Mouse (Mus musculus) lung, embryonic 14.5 days (tissue): ENCODE measurements around the gene Hoxd3. TPM values are rescaled to one million over a fixed set of nuclear protein-coding genes. Genes with fewer than 3 reads are reported as not detected.
A peak's percentile ranks its signal among the peaks of the same experiment; 100 is the strongest.

Experiments
- ATAC-seq: fragments of 200-750 bp; cut with Nextera tagmentation; 2 replicates; pipeline ENCODE4 v1.8.0; 2017; ENCODE audit warnings: mild to moderate bottlenecking, moderate TSS enrichment, moderate library complexity; ENCODE audit not compliant: insufficient read depth
- DNase-seq: peaks from one replicate; pipeline ENCODE4 v3.0.0-alpha.2; 2015
- H3K27ac ChIP-seq: fragments of 300-500 bp; sonication (generic); 2 replicates; pipeline ENCODE4 v1.5.1; 2014; ENCODE audit warnings: low read depth, mild to moderate bottlenecking, moderate library complexity
- H3K27me3 ChIP-seq: fragments of 300-500 bp; sonication (generic); 2 replicates; pipeline ENCODE4 v1.6.1; 2014; ENCODE audit warnings: low read length, control low read depth; ENCODE audit not compliant: insufficient read depth
- H3K36me3 ChIP-seq: fragments of 300-500 bp; sonication (generic); 2 replicates; pipeline ENCODE4 v1.6.1; 2014; ENCODE audit warnings: control low read depth; ENCODE audit not compliant: insufficient read depth
- H3K4me1 ChIP-seq: fragments of 300-500 bp; sonication (generic); 2 replicates; pipeline ENCODE4 v1.6.1; 2014; ENCODE audit warnings: antibody characterized with exemption, control low read depth; ENCODE audit not compliant: insufficient read depth
- H3K4me2 ChIP-seq: fragments of 300-500 bp; sonication (generic); 2 replicates; pipeline ENCODE4 v1.6.1; 2014; ENCODE audit warnings: mild to moderate bottlenecking
- H3K4me3 ChIP-seq: fragments of 300-500 bp; sonication (generic); 2 replicates; pipeline ENCODE4 v1.5.1; 2014; ENCODE audit warnings: low read depth, low read length
- H3K9ac ChIP-seq: fragments of 300-500 bp; sonication (generic); 2 replicates; pipeline ENCODE4 v1.6.1; 2014
- H3K9me3 ChIP-seq: fragments of 300-500 bp; sonication (generic); 2 replicates; pipeline ENCODE4 v1.6.1; 2016; ENCODE audit warnings: low read depth, low read length, control low read depth
- CTCF ChIP-seq: IDR thresholded peaks from 2 replicates; pipeline ENCODE4 v1.5.1; 2016; ENCODE audit warnings: antibody characterized with exemption, low read depth
- WGBS: fragments of 180-500 bp; shearing (Covaris S2); extraction: QIAGEN DNeasy Blood & Tissue Kit; methylation state at CpG from one replicate; pipeline ENCODE4 v1.1.7; 2014; 5-methylcytosine and 5-hydroxymethylcytosine counted together
- polyA plus RNA-seq: library from polyadenylated mRNA; unstranded; fragments of >200 nt; fragmentation: Nextera tagmentation; extraction: Ambion mirVana; gene quantifications from 2 replicates; pipeline ENCODE4 v1.2.1, GENCODE M21; 2014

Hoxd3 gene
- polyA plus RNA-seq, 1 experiment from 2014 or later: not detected

DNA sequence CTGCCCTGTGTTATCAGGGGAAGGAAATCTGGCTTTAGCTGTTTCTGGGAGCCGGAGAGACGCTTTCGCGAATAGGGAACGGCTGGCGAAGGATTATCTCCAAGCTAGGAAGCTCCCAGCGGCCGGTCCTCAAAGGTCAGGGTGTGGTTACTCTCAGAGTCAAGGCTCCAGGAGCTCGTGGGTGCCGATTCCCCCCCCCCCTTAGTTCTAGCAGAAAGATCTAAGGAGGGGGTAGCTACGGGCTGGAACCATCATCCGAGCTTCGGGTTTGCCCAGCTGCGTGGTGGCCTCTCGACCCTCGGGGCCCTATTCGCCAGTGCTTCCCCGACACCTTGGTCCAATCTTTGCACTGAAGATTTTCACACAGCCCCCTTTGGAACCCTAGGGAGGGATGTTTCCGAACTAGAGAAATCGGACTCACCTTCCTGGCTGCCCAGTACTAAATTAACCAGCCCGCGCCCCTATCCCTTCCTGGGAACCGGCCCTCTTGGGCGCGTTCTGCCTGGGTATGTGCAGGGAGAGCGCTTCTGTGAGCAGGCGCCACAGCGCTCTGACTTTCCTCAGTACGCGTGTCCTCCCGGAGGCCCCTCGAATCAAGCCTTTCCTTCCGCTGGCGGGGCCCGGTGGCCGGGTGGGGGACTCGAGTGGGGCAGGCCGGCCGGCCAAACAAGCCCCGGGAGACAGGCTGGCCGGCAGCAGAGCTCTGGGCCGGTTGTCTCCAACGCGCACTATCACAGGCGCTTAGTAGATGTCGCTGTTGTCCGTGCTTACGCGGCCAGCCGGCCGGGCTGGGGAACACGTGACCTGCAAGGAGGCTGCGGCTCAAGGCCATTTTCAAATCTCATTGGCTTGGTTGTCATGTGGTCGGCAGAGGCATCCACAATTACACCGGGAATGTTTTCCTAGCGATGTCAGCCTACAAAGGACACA, 20.4 kb upstream of the Hoxd3 start, which contains the start of gene Hoxd10:
Hoxd10 (plus strand) TSS at position 903 of the 930 bp plus-strand sequence.
- Histone ChIP-seq H3K27me3 (peaks cover 99% of the 10 kb centered on the region), H3K4me2 (peak within 1 kb of the TSS; percentile 21), H3K9ac (no peak within 1 kb of the TSS; the same call in 1 of the 2 replicates), H3K27ac (no peak within 1 kb of the TSS), H3K9me3 (no peaks in the 10 kb centered on the region), H3K4me1 (no peaks in the 10 kb centered on the region), H3K36me3 (no peaks in the 10 kb centered on the region), H3K4me3 (peak within 1 kb of the TSS; percentile 19; the same call in 1 of the 2 replicates)
- DNase-seq (peak; percentile 84), ATAC-seq (peak; percentile 74)
- peak; percentile 56 for TF ChIP-seq CTCF
- 1% methylated on average over 56 of the region's 56 CpGs for WGBS

DNA sequence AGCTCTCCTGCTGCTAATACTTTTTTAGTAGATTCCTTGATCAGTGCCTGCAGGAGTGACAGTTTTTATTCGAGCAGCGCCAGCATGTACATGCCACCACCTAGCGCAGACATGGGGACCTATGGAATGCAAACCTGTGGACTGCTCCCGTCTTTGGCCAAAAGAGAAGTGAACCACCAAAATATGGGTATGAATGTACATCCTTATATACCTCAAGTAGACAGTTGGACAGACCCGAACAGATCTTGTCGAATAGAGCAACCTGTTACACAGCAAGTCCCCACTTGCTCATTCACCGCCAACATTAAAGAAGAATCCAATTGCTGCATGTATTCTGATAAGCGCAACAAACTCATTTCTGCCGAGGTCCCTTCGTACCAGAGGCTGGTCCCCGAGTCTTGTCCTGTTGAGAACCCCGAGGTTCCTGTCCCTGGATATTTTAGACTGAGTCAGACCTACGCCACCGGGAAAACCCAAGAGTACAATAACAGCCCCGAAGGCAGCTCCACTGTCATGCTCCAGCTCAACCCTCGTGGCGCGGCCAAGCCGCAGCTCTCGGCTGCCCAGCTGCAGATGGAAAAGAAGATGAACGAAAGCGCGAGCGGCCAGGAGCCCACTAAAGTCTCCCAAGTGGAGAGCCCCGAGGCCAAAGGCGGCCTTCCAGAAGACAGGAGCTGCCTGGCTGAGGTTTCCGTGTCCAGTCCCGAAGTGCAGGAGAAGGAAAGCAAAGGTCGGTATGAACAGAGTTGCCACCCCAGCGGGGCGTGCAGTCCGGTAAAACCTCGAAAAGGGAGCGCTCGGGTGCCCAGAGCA, 19.5 kb upstream of the Hoxd3 start:
- Histone ChIP-seq H3K4me2 (peak overlapping the region; percentile 10), H3K27me3 (peaks cover 99% of the 10 kb centered on the region), H3K36me3 (no peaks in the 10 kb centered on the region), H3K4me1 (no peaks in the 10 kb centered on the region), H3K9me3 (no peaks in the 10 kb centered on the region), H3K27ac (no peak overlapping the region), H3K4me3 (peak overlapping the region; percentile 9; the same call in 1 of the 2 replicates), H3K9ac (no peak overlapping the region)
- DNase-seq (no peak), ATAC-seq (no peak; the same call in 1 of the 2 replicates)
- WGBS: 4% methylated on average over 35 of the region's 35 CpGs
- no peak for TF ChIP-seq CTCF

DNA sequence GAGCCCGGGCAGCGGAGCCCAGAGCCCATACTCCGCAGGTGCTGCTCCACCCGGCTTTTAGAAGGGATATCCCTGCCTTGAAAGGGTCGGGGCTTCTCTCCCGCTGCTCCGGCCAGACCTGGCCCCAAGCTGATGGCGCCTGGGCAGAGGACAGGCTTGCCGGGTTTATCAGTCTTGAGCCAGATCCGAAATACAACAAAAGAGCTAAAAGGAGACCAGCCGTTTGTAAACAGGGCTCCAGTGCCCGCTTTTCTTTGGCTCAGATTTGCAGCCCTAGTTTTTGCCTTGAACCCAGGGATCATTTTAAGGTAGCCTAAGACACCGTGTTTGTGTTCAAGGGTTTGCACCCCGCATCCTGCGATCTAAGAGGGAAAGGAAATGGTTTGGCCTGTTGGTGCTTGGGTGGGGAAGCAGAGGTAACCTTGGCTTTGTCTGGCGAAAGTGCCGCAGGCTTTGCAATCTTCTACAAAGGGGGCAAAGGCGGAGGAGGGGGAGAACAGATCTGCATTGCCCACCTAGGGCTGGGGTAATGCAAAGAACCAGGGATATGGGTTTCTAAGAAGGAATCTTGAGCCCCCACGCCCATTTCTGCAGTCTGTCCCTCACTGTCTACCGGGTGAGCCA, 18.8 kb upstream of the Hoxd3 start:
- Histone ChIP-seq H3K27me3 (peaks cover 99% of the 10 kb centered on the region), H3K4me1 (no peaks in the 10 kb centered on the region), H3K4me3 (peak overlapping the region; percentile 9; the same call in 1 of the 2 replicates), H3K36me3 (no peaks in the 10 kb centered on the region), H3K9ac (no peak overlapping the region), H3K4me2 (no peak overlapping the region; the same call in 1 of the 2 replicates), H3K9me3 (no peaks in the 10 kb centered on the region), H3K27ac (no peak overlapping the region)
- ATAC-seq (no peak), DNase-seq (no peak)
- 2% methylated on average over 20 of the region's 20 CpGs for WGBS
- TF ChIP-seq CTCF: no peak

DNA sequence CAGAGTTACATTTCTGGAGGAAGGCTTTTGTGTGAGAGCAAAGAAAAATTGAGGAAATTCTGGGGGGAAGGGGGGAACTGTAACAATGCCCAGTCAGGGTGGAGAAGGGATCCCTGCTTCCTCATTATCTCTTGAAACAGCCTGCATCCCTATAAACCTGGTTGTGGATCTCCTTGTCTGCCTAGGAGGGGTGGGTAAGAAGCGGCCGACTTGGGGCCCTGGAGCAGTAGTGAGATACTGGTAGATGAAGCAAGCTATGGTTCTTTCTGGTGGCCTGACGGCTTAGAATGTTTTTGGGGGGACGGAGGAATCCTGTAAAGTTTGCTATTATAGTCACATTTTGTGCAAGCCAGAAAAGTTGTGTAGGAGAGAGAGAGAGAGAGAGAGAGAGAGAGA, 18.3 kb upstream of the Hoxd3 start:
- H3K27ac ChIP-seq: no peak overlapping the region
- H3K4me3 ChIP-seq: no peak overlapping the region
- no peaks in the 10 kb centered on the region for H3K4me1 ChIP-seq
- H3K9me3 ChIP-seq: no peaks in the 10 kb centered on the region
- TF ChIP-seq CTCF: no peak
- WGBS: 11% methylated on average over 4 of the region's 4 CpGs
- H3K36me3 ChIP-seq: no peaks in the 10 kb centered on the region
- DNase-seq: no peak
- H3K27me3 ChIP-seq: peaks cover 99% of the 10 kb centered on the region
- H3K9ac ChIP-seq: no peak overlapping the region
- ATAC-seq: no peak
- H3K4me2 ChIP-seq: no peak overlapping the region

DNA sequence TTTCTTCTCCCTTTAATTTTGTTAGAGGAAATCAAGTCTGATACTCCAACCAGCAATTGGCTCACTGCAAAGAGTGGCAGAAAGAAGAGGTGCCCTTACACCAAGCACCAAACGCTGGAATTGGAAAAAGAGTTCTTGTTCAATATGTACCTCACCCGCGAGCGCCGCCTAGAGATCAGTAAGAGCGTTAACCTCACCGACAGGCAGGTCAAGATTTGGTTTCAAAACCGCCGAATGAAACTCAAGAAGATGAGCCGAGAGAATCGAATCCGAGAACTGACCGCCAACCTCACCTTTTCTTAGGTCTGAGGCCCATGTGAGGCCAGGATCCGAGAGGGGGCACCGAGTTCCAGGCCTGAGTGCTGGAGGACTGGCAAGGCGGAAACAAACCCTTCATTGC, 17.7 kb upstream of the Hoxd3 start:
- H3K9me3 ChIP-seq: no peaks in the 10 kb centered on the region
- H3K4me2 ChIP-seq: no peak overlapping the region
- no peaks in the 10 kb centered on the region for H3K36me3 ChIP-seq
- no peak overlapping the region for H3K4me3 ChIP-seq
- ATAC-seq (no peak), DNase-seq (peak; percentile 54)
- peaks cover 99% of the 10 kb centered on the region for H3K27me3 ChIP-seq
- H3K4me1 ChIP-seq: no peaks in the 10 kb centered on the region
- no peak overlapping the region for H3K9ac ChIP-seq
- TF ChIP-seq CTCF: peak; percentile 39; the same call in 1 of the 2 replicates
- H3K27ac ChIP-seq: no peak overlapping the region
- WGBS: 1% methylated on average over 16 of the region's 16 CpGs

DNA sequence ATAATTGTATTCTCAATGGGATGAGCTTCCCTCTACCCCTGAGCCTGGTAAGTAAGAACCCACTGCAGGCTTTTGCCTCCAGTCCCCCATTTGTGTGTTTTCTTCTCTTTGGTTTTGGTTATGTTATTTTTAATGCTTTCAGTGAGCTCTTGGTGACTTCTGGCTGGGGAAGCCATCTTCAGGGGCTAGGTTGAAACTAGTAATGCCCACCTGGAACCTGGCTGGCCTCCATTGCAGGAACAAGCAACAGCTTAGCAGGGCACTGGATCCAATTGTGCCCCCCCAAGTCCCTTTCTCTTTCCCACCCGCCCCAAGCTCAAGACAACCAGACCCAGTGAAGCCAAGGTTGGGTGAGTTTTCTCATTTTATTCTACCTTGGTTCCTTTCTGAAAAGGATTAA, 16.3 kb upstream of the Hoxd3 start:
- no peak for DNase-seq

More for the DNA sequence above, 16.3 kb upstream of the Hoxd3 start:
- no peak for ATAC-seq
- no peak overlapping the region for H3K4me2 ChIP-seq
- TF ChIP-seq CTCF: no peak
- H3K27me3 ChIP-seq: peaks cover 99% of the 10 kb centered on the region
- H3K9ac ChIP-seq: no peak overlapping the region
- no peak overlapping the region for H3K27ac ChIP-seq
- H3K9me3 ChIP-seq: no peaks in the 10 kb centered on the region
- no peak overlapping the region for H3K4me3 ChIP-seq
- WGBS: 21% methylated on average over 1 of the region's 1 CpGs
- no peaks in the 10 kb centered on the region for H3K4me1 ChIP-seq
- no peaks in the 10 kb centered on the region for H3K36me3 ChIP-seq
